Mouse (Mus musculus): ENCODE measurements around the gene Eda. TPM values are rescaled to one million over a fixed set of nuclear protein-coding genes. Genes with fewer than 3 reads are reported as not detected.
A peak's percentile ranks its signal among the peaks of the same experiment; 100 is the strongest.

The Eda gene
- total RNA-seq (2022) = 1 to 10 TPM in 3 of 4 experiments, under 1 TPM in 1; 0.94 to 2.1 (median 1.5) TPM

- DNase-seq (ENCODE audit: low spot score) = peak; percentile 73
Measured at GRCm38 (mm10) chrX:99975250-99975984, at the start of gene Eda. Gene Eda, plus strand, starts transcription at chrX:99975606.

GRCm38 (mm10) chrX:99961002-99961401, 14.4 kb upstream of the Eda start:
- DNase-seq (ENCODE audit: low spot score) = no peak

- DNase-seq (ENCODE audit: low spot score) = no peak
Measured at GRCm38 (mm10) chrX:99970111-99970510, 5.3 kb upstream of the Eda start.

- peak; percentile 39 for DNase-seq (ENCODE audit: low spot score)
Measured at GRCm38 (mm10) chrX:99974381-99974780, 1.0 kb upstream of the Eda start.

- DNase-seq (ENCODE audit: low spot score) = no peak
Measured at GRCm38 (mm10) chrX:99974803-99975202, 603 bp upstream of the Eda start.

GRCm38 (mm10) chrX:99975985-99976924, 849 bp downstream of the Eda start:
- DNase-seq (ENCODE audit: low spot score) = peak; percentile 13

GRCm38 (mm10) chrX:99978354-99978753, 2.9 kb downstream of the Eda start:
- DNase-seq (ENCODE audit: low spot score) = no peak

- DNase-seq (ENCODE audit: low spot score) = no peak
Measured at GRCm38 (mm10) chrX:99993434-99993833, 18.0 kb downstream of the Eda start.

- DNase-seq (ENCODE audit: low spot score) = no peak
Measured at GRCm38 (mm10) chrX:99999342-99999741, 23.9 kb downstream of the Eda start.

GRCm38 (mm10) chrX:100118362-100118761, 143.0 kb downstream of the Eda start:
- DNase-seq (ENCODE audit: low spot score) = no peak

- DNase-seq (ENCODE audit: low spot score) = peak; percentile 26
Measured at GRCm38 (mm10) chrX:100195286-100195685, 219.9 kb downstream of the Eda start.

- no peak for DNase-seq (ENCODE audit: low spot score)
Measured at GRCm38 (mm10) chrX:100313652-100314051, 338.2 kb downstream of the Eda start.

- DNase-seq (ENCODE audit: low spot score) = no peak
Measured at GRCm38 (mm10) chrX:100314172-100314902, 338.9 kb downstream of the Eda start.

- no peak for DNase-seq (ENCODE audit: low spot score)
Measured at GRCm38 (mm10) chrX:100340687-100341086, 365.3 kb downstream of the Eda start.

GRCm38 (mm10) chrX:100344433-100344832, 369.0 kb downstream of the Eda start:
- DNase-seq (ENCODE audit: low spot score) = no peak

GRCm38 (mm10) chrX:100356974-100357373, 381.6 kb downstream of the Eda start:
- peak; percentile 2 for DNase-seq (ENCODE audit: low spot score)

- no peak for DNase-seq (ENCODE audit: low spot score)
Measured at GRCm38 (mm10) chrX:100389887-100390286, 414.5 kb downstream of the Eda start.

GRCm38 (mm10) chrX:100392304-100392703, 416.9 kb downstream of the Eda start:
- DNase-seq (ENCODE audit: low spot score) = peak; percentile 28

- DNase-seq (ENCODE audit: low spot score) = no peak
Measured at GRCm38 (mm10) chrX:100394223-100394861, 418.9 kb downstream of the Eda start.

GRCm38 (mm10) chrX:100395026-100395425, 419.6 kb downstream of the Eda start:
- no peak for DNase-seq (ENCODE audit: low spot score)

- DNase-seq (ENCODE audit: low spot score) = no peak
Measured at GRCm38 (mm10) chrX:100400900-100401299, 425.5 kb downstream of the Eda start.

All from heart, adult 8-10 months (tissue).